Mouse (Mus musculus): ENCODE data around the gene Gps1. TPM values are rescaled to one million over a fixed set of nuclear protein-coding genes. Genes with fewer than 3 reads are reported as not detected.

Gene Gps1
- 73.2 and 75.4 TPM in 2 replicates for polyA plus RNA-seq (2015; fragmentation: Nextera tagmentation; extraction: Ambion mirVana)

DNA sequence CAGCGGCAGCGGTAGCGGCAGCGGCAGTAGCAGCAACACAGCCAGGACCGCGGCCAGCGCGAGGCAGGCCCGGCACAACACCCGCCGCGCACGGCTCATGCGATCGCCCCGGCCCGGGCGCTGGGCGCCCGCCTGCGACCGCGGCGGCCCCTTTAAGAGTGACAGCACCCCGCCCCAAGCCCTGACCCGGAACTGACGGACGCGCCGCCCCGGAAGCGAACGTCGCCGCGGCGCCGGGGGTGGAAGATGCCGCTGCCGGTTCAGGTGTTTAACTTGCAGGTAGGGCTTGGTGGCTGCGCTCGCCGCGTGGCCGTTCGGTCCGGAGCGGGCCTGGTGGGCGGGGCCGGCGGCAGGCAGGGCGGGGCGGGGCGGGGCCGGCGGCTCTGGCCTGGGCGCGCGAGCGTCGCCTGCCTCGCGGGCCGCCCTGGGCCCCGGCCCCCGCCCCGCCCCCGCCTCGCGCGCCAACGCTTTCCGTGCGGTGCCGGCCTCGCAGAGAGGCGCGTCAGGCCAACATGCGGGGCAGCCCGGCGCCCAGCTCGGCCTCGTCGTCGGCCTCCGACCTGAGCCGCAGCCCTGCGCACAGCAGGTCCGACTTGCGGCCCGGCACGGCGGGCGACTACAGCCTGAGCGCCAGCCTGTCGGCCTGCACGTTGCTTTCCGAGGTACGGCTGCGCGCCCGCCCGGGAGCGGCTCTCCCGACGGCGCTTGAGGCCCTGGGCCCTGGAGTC, at the start of gene Gps1, which contains the start of gene Rfng:
Gps1 (plus strand) TSS at position 209 of the 728 bp plus-strand sequence.
Rfng (minus strand) TSS at position 144 of the 728 bp plus-strand sequence.

DNA sequence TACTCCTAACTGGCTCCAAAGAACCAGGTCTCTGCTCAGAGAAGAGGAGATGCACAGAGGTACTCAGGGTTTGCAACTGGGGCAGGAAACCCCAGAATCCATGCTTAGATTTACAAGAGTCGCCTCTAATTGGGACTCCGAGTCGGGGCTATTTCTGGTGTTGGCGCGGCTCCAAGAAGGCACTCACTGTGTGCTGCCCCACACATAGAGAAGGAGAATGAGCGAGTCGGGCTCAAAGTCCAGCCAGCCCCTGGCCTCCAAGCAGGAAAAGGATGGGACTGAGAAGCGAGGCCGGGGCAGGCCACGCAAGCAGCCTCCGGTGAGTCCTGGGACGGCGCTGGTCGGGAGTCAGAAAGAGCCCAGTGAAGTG, 21.4 kb upstream of the Gps1 start, which contains the start of gene Hmga1b:
Hmga1b (plus strand) TSS at position 123 of the 370 bp plus-strand sequence.

DNA sequence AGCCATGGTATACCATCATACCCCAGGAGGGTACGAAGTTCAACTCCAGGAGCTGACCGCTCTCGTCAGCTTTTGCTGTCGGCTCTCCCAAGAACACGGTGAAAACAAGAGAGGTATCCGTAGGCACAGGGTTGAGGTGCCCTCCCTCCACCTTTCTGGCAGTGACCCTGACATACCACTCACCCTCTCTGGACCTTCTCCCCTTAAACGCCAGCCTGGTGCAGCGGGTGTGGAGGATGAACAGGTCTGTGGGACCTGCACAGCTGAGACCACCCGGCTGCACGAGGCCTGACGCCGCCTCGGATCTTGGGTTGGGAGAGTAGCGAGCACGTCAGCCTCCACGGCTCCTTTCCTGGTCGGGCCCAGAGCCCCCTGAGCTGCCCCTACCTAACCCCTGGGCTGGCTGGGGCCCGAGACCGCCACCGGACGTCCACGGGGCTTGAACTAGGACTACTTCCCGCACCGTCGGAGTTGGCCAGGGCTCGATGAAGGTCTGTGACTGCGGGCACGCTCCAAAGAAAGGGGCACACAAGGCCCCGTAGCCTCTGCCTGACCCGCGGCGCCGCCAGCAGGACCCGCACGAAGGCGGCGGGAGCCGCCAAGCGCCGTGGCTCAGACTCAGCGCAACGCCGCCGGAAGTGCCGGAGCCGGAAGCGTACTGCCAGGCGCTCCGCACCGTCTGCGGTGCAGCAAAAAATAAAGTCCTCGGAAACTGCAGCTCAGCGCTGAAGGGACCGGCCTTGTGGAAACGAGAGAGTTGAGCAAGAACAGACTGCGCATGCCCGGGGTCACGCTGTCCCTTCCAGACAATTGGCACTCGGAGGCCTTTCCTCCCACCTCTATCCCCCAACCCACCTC, 11.9 kb downstream of the Gps1 start, which contains the start of gene Dus1l:
Dus1l (minus strand) TSS at position 648 of the 858 bp plus-strand sequence.

DNA sequence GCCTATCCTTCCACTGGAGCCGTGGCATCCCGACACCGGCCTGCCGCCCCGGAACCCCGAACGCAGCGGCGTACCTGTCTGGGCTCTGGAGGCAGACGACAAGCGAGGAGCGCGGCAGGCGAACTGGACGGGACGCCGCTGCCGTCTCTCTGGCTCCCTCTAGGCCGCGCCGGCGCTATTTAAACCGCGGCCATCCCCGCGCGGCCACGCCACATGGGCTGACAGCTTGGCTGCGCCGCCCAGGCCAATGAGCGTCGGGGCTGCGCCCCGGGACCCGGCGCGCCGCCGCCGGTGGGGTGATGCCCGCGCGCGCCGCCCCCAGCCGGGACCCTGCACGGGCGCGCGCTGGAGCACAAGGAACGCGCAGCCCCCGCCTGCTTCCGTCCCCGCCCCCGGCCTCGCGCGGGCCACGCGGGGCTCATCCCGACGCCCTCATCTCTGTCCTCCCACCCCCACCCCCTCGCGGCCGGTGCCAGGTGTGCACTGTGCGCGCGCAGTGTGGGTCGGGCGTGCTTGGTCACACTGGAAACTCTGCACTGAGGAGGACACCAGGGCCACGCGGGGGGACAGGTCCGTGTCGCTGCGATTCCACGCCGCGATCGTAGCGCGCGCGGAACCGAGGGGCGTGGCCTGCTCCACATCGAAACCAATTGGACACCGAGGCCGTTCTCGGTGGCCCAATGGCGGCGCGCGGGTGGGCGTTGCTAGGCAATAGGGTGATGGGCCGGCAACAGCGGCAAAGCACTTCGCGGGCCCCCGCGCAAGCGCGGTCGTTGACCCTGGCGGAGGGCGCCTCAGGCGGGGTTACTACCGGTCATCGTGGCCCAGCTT, 40.1 kb downstream of the Gps1 start, which contains the start of gene Fasn:
Fasn (minus strand) TSS at position 592 of the 831 bp plus-strand sequence.

Other genes with a start within 250 kb of the Gps1 start
- gene Mcrip1, start 234.5 kb upstream of the Gps1 start, polyA plus RNA-seq (2015; fragmentation: Nextera tagmentation; extraction: Ambion mirVana), result 76.2 and 89.7 TPM in 2 replicates
- not detected in 2 replicates for gene Ppp1r27, start 233.1 kb upstream of the Gps1 start, polyA plus RNA-seq (2015; fragmentation: Nextera tagmentation; extraction: Ambion mirVana)
- 206 and 241 TPM in 2 replicates for gene P4hb, start 211.0 kb upstream of the Gps1 start, polyA plus RNA-seq (2015; fragmentation: Nextera tagmentation; extraction: Ambion mirVana)
- 234 and 266 TPM in 2 replicates for gene Arhgdia, start 202.6 kb upstream of the Gps1 start, polyA plus RNA-seq (2015; fragmentation: Nextera tagmentation; extraction: Ambion mirVana)
- gene Alyref, start 185.9 kb upstream of the Gps1 start, polyA plus RNA-seq (2015; fragmentation: Nextera tagmentation; extraction: Ambion mirVana), result 381 and 432 TPM in 2 replicates
- 120 and 128 TPM in 2 replicates for gene Anapc11, start 185.9 kb upstream of the Gps1 start, polyA plus RNA-seq (2015; fragmentation: Nextera tagmentation; extraction: Ambion mirVana)
- gene Npb, start 175.8 kb upstream of the Gps1 start, polyA plus RNA-seq (2015; fragmentation: Nextera tagmentation; extraction: Ambion mirVana), result 2.7 and 5.2 TPM in 2 replicates
- gene Pcyt2, start 166.3 kb upstream of the Gps1 start, polyA plus RNA-seq (2015; fragmentation: Nextera tagmentation; extraction: Ambion mirVana), result 48.5 and 54.1 TPM in 2 replicates
- 49.4 and 54.1 TPM in 2 replicates for gene Sirt7, start 159.0 kb upstream of the Gps1 start, polyA plus RNA-seq (2015; fragmentation: Nextera tagmentation; extraction: Ambion mirVana)
- 40.0 and 41.2 TPM in 2 replicates for gene Mafg, start 150.7 kb upstream of the Gps1 start, polyA plus RNA-seq (2015; fragmentation: Nextera tagmentation; extraction: Ambion mirVana)
- gene Pycr1, start 140.5 kb upstream of the Gps1 start, polyA plus RNA-seq (2015; fragmentation: Nextera tagmentation; extraction: Ambion mirVana), result 3.5 and 5.2 TPM in 2 replicates
- 0.23 and 0.29 TPM in 2 replicates for gene Myadml2, start 136.1 kb upstream of the Gps1 start, polyA plus RNA-seq (2015; fragmentation: Nextera tagmentation; extraction: Ambion mirVana)
- not detected in 2 replicates for gene Notum, start 123.1 kb upstream of the Gps1 start, polyA plus RNA-seq (2015; fragmentation: Nextera tagmentation; extraction: Ambion mirVana)
- 60.0 and 64.9 TPM in 2 replicates for gene Aspscr1, start 111.3 kb upstream of the Gps1 start, polyA plus RNA-seq (2015; fragmentation: Nextera tagmentation; extraction: Ambion mirVana)
- 143 and 147 TPM in 2 replicates for gene Cenpx, start 70.5 kb upstream of the Gps1 start, polyA plus RNA-seq (2015; fragmentation: Nextera tagmentation; extraction: Ambion mirVana)
- gene Lrrc45, start 70.3 kb upstream of the Gps1 start, polyA plus RNA-seq (2015; fragmentation: Nextera tagmentation; extraction: Ambion mirVana), result 12.3 and 13.8 TPM in 2 replicates
- gene Rac3, start 62.8 kb upstream of the Gps1 start, polyA plus RNA-seq (2015; fragmentation: Nextera tagmentation; extraction: Ambion mirVana), result 3.1 and 3.6 TPM in 2 replicates
- gene Dcxr, start 57.0 kb upstream of the Gps1 start, polyA plus RNA-seq (2015; fragmentation: Nextera tagmentation; extraction: Ambion mirVana), result 9.0 and 14.8 TPM in 2 replicates
- gene Cbr2, start 52.2 kb upstream of the Gps1 start, polyA plus RNA-seq (2015; fragmentation: Nextera tagmentation; extraction: Ambion mirVana), result 1.2 and 3.8 TPM in 2 replicates
- 3.8 and 5.0 TPM in 2 replicates for gene Hmga1b, start 21.5 kb upstream of the Gps1 start, polyA plus RNA-seq (2015; fragmentation: Nextera tagmentation; extraction: Ambion mirVana)
- gene Rfng, start 65 bp upstream of the Gps1 start, polyA plus RNA-seq (2015; fragmentation: Nextera tagmentation; extraction: Ambion mirVana), result 11.9 and 13.8 TPM in 2 replicates
- gene Dus1l, start 12.1 kb downstream of the Gps1 start, polyA plus RNA-seq (2015; fragmentation: Nextera tagmentation; extraction: Ambion mirVana), result 58.0 and 60.3 TPM in 2 replicates
- gene Fasn, start 40.3 kb downstream of the Gps1 start, polyA plus RNA-seq (2015; fragmentation: Nextera tagmentation; extraction: Ambion mirVana), result 7.5 and 8.1 TPM in 2 replicates
- 2.4 and 3.1 TPM in 2 replicates for gene Ccdc57, start 148.6 kb downstream of the Gps1 start, polyA plus RNA-seq (2015; fragmentation: Nextera tagmentation; extraction: Ambion mirVana)
- 30.7 and 31.2 TPM in 2 replicates for gene Slc16a3, start 164.2 kb downstream of the Gps1 start, polyA plus RNA-seq (2015; fragmentation: Nextera tagmentation; extraction: Ambion mirVana)
- gene Csnk1d, start 207.1 kb downstream of the Gps1 start, polyA plus RNA-seq (2015; fragmentation: Nextera tagmentation; extraction: Ambion mirVana), result 45.4 and 51.5 TPM in 2 replicates